Mouse (Mus musculus) kidney, adult 2 months (tissue): ENCODE measurements at regions not wholly inside any gene's neighbourhood (a gene's known extent, or its start where the extent isn't known, plus 50 kb on each side); places are given as distances from the start of the nearest gene placed in this dataset.

Experiments
- CTCF ChIP-seq: fragments of 200-500 bp; conservative IDR thresholded peaks from 2 replicates; pipeline ENCODE4 v1.5.1; 2011; ENCODE audit warnings: low read depth, mild to moderate bottlenecking, control low read depth, low read length, moderate library complexity, mixed read lengths; ENCODE audit not compliant: insufficient read depth, insufficient read length
- POLR2A ChIP-seq: fragments of 200-500 bp; IDR thresholded peaks from one replicate; pipeline ENCODE4 v1.6.1; 2011; ENCODE audit warnings: low read depth, low read length, control low read depth

DNA sequence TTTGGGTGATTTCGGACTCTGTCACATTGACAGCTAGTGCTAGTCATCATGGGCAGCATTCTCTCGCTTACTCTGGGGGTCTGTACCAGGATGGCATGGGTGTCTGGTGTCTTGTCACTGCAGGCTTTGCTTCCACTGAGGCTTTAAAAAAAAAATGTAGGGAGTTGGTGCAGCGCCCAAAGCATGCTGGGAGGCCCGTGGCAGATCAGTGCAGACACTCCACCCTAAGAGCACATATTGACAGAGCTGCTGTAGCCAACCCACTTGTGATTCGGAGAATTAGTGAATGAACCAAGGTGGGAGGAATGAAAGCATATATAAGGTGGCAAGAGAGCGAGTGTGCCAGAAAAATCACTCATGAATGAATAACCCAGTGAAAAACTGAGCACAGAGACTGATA is 436.8 kb downstream of the Ptpru start:
- no peak for TF ChIP-seq CTCF
- no peak for TF ChIP-seq POLR2A
